Mouse (Mus musculus): Measurements from ENCODE around the gene Lrrc75a.
A peak's percentile ranks its signal among the peaks of the same experiment; 100 is the strongest.

Gene Lrrc75a

GRCm38 (mm10) chr11:62614876-62615410 lies 33.4 kb downstream of the Lrrc75a start:
- no peak for DNase-seq

GRCm38 (mm10) chr11:62613657-62614365 lies 34.5 kb downstream of the Lrrc75a start:
- peak; percentile 97 for DNase-seq

- no peak for DNase-seq
Measured at GRCm38 (mm10) chr11:62612604-62613003, 35.7 kb downstream of the Lrrc75a start.

- no peak for DNase-seq
Measured at GRCm38 (mm10) chr11:62610304-62610703, 38.0 kb downstream of the Lrrc75a start.

GRCm38 (mm10) chr11:62608826-62609675 lies 39.3 kb downstream of the Lrrc75a start:
- DNase-seq, result no peak

GRCm38 (mm10) chr11:62607952-62608201 lies 40.4 kb downstream of the Lrrc75a start:
- DNase-seq, result no peak

GRCm38 (mm10) chr11:62607170-62607951 lies 41.0 kb downstream of the Lrrc75a start:
- no peak for DNase-seq

GRCm38 (mm10) chr11:62606299-62607169 lies 41.8 kb downstream of the Lrrc75a start:
- no peak for DNase-seq

- no peak for DNase-seq
Measured at GRCm38 (mm10) chr11:62605619-62606298, 42.6 kb downstream of the Lrrc75a start.

- no peak for DNase-seq
Measured at GRCm38 (mm10) chr11:62604886-62605618, 43.3 kb downstream of the Lrrc75a start.

GRCm38 (mm10) chr11:62604123-62604706 lies 44.1 kb downstream of the Lrrc75a start:
- DNase-seq, result no peak

- peak; percentile 36 for DNase-seq
Measured at GRCm38 (mm10) chr11:62603312-62604056, 44.8 kb downstream of the Lrrc75a start.

- DNase-seq, result peak; percentile 98
Measured at GRCm38 (mm10) chr11:62602619-62603311, 45.6 kb downstream of the Lrrc75a start.

GRCm38 (mm10) chr11:62601732-62602618 lies 46.3 kb downstream of the Lrrc75a start:
- DNase-seq, result no peak

GRCm38 (mm10) chr11:62598571-62598970 lies 49.8 kb downstream of the Lrrc75a start:
- no peak for DNase-seq

- DNase-seq, result peak; percentile 44
Measured at GRCm38 (mm10) chr11:62591904-62592575, 56.3 kb downstream of the Lrrc75a start.

GRCm38 (mm10) chr11:62591026-62591425 lies 57.3 kb downstream of the Lrrc75a start:
- no peak for DNase-seq
